Mouse (Mus musculus) erythroblast, embryonic 14.5 days (primary cell): Measurements from ENCODE around the gene Snd1. TPM values are rescaled to one million over a fixed set of nuclear protein-coding genes. Genes with fewer than 3 reads are reported as not detected.

ENCODE experiments used
- H3K27me3 ChIP-seq: 2 replicates; pipeline ENCODE4 v1.6.1; 2012; ENCODE audit warnings: inconsistent platforms; ENCODE audit not compliant: control insufficient read depth
- H3K36me3 ChIP-seq: 2 replicates; pipeline ENCODE4 v1.6.1; 2012; ENCODE audit warnings: mild to moderate bottlenecking, inconsistent platforms; ENCODE audit not compliant: control insufficient read depth
- H3K4me1 ChIP-seq: 2 replicates; pipeline ENCODE4 v1.6.1; 2012; ENCODE audit warnings: inconsistent platforms; ENCODE audit not compliant: control insufficient read depth
- H3K4me3 ChIP-seq: replicated peaks from 2 replicates; pipeline ENCODE3; 2012; ENCODE audit warnings: moderate library complexity, mild to moderate bottlenecking, inconsistent platforms
- H3K9me3 ChIP-seq: 2 replicates; pipeline ENCODE4 v1.6.1; 2012; ENCODE audit warnings: low read length, inconsistent platforms, mixed read lengths; ENCODE audit not compliant: control insufficient read depth
- GATA1 ChIP-seq: IDR thresholded peaks from 2 replicates; pipeline ENCODE4 v1.6.1; 2012; ENCODE audit warnings: low read length, inconsistent platforms, mixed read lengths
- TAL1 ChIP-seq: IDR thresholded peaks from 3 replicates; pipeline ENCODE4 v1.6.1; 2012; ENCODE audit warnings: low read length, inconsistent platforms, mixed read lengths
- polyA plus RNA-seq: library from polyadenylated mRNA; stranded (reverse); fragments of >175 nt; gene quantifications from 2 replicates; pipeline ENCODE4 v1.2.3, GENCODE M21; 2012

The Snd1 gene
- polyA plus RNA-seq, 1 experiment = 1.9 TPM

- TF ChIP-seq TAL1 (no peak), GATA1 (no peak)
- peaks cover 15% of the 10 kb centered on the region for H3K4me1 ChIP-seq
- no peaks in the 10 kb centered on the region for H3K9me3 ChIP-seq
- peaks cover 7% of the 10 kb centered on the region for H3K36me3 ChIP-seq
- H3K4me3 ChIP-seq = no peak overlapping the region
- H3K27me3 ChIP-seq = no peaks in the 10 kb centered on the region
Observed at GRCm38 (mm10) chr6:28789685-28790084, 314.7 kb downstream of the Snd1 start.

- Histone ChIP-seq H3K27me3 (no peaks in the 10 kb centered on the region), H3K36me3 (peaks cover 15% of the 10 kb centered on the region), H3K9me3 (no peaks in the 10 kb centered on the region), H3K4me1 (peaks cover 11% of the 10 kb centered on the region), H3K4me3 (no peak overlapping the region)
- TF ChIP-seq GATA1 (no peak), TAL1 (no peak)
Observed at GRCm38 (mm10) chr6:28791183-28791582, 316.2 kb downstream of the Snd1 start.

GRCm38 (mm10) chr6:28791809-28792208 lies 316.9 kb downstream of the Snd1 start:
- Histone ChIP-seq H3K27me3 (no peaks in the 10 kb centered on the region), H3K9me3 (no peaks in the 10 kb centered on the region), H3K4me1 (peaks cover 9% of the 10 kb centered on the region; the same call in 1 of the 2 replicates), H3K36me3 (peaks cover 20% of the 10 kb centered on the region), H3K4me3 (no peak overlapping the region)
- no peak for TF ChIP-seq GATA1
- no peak for TF ChIP-seq TAL1

GRCm38 (mm10) chr6:28795380-28795779 lies 320.4 kb downstream of the Snd1 start:
- no peak for TF ChIP-seq TAL1
- TF ChIP-seq GATA1 = no peak
- no peak overlapping the region for H3K4me3 ChIP-seq
- no peaks in the 10 kb centered on the region for H3K9me3 ChIP-seq
- peaks cover 26% of the 10 kb centered on the region for H3K36me3 ChIP-seq
- no peaks in the 10 kb centered on the region for H3K27me3 ChIP-seq
- H3K4me1 ChIP-seq = no peaks in the 10 kb centered on the region

GRCm38 (mm10) chr6:28795792-28796515 lies 321.0 kb downstream of the Snd1 start:
- no peak overlapping the region for H3K4me3 ChIP-seq
- no peaks in the 10 kb centered on the region for H3K4me1 ChIP-seq
- no peak for TF ChIP-seq TAL1
- TF ChIP-seq GATA1 = no peak
- H3K9me3 ChIP-seq = no peaks in the 10 kb centered on the region
- peaks cover 24% of the 10 kb centered on the region for H3K36me3 ChIP-seq
- no peaks in the 10 kb centered on the region for H3K27me3 ChIP-seq

- no peak for TF ChIP-seq GATA1
- TF ChIP-seq TAL1 = no peak
- Histone ChIP-seq H3K27me3 (no peaks in the 10 kb centered on the region), H3K36me3 (peaks cover 19% of the 10 kb centered on the region), H3K4me3 (no peak overlapping the region), H3K4me1 (no peaks in the 10 kb centered on the region), H3K9me3 (no peaks in the 10 kb centered on the region)
Observed at GRCm38 (mm10) chr6:28799818-28800217, 324.9 kb downstream of the Snd1 start.

GRCm38 (mm10) chr6:28800976-28801375 lies 326.0 kb downstream of the Snd1 start:
- Histone ChIP-seq H3K27me3 (no peaks in the 10 kb centered on the region), H3K9me3 (no peaks in the 10 kb centered on the region), H3K4me1 (no peaks in the 10 kb centered on the region), H3K4me3 (no peak overlapping the region), H3K36me3 (peaks cover 13% of the 10 kb centered on the region)
- no peak for TF ChIP-seq TAL1
- TF ChIP-seq GATA1 = no peak

GRCm38 (mm10) chr6:28803678-28804279 lies 328.8 kb downstream of the Snd1 start:
- Histone ChIP-seq H3K4me3 (no peak overlapping the region), H3K36me3 (peaks cover 3% of the 10 kb centered on the region; the same call in 1 of the 2 replicates), H3K4me1 (no peaks in the 10 kb centered on the region), H3K27me3 (no peaks in the 10 kb centered on the region), H3K9me3 (no peaks in the 10 kb centered on the region)
- TF ChIP-seq TAL1 = no peak
- no peak for TF ChIP-seq GATA1

GRCm38 (mm10) chr6:28804751-28805150 lies 329.8 kb downstream of the Snd1 start:
- H3K9me3 ChIP-seq = no peaks in the 10 kb centered on the region
- TF ChIP-seq GATA1 (no peak), TAL1 (no peak)
- H3K27me3 ChIP-seq = no peaks in the 10 kb centered on the region
- H3K4me3 ChIP-seq = no peak overlapping the region
- no peaks in the 10 kb centered on the region for H3K4me1 ChIP-seq
- H3K36me3 ChIP-seq = no peaks in the 10 kb centered on the region

- no peak for TF ChIP-seq GATA1
- TF ChIP-seq TAL1 = no peak
Observed at GRCm38 (mm10) chr6:28813057-28813456, 338.1 kb downstream of the Snd1 start.

More at GRCm38 (mm10) chr6:28813057-28813456, 338.1 kb downstream of the Snd1 start:
- Histone ChIP-seq H3K27me3 (no peaks in the 10 kb centered on the region), H3K4me1 (no peaks in the 10 kb centered on the region), H3K4me3 (no peak overlapping the region), H3K36me3 (no peaks in the 10 kb centered on the region), H3K9me3 (no peaks in the 10 kb centered on the region)
